Mouse (Mus musculus): ENCODE data around the gene Bicc1. TPM values are rescaled to one million over a fixed set of nuclear protein-coding genes. Genes with fewer than 3 reads are reported as not detected.
"Not testable (repeated sequence)": the region's sequence is repeated elsewhere in the genome, so short reads cannot be mapped to it uniquely, and the experiment has no call there.

Gene Bicc1
- polyA plus RNA-seq, 1 experiment from 2014 or later = 18.2 TPM

DNA sequence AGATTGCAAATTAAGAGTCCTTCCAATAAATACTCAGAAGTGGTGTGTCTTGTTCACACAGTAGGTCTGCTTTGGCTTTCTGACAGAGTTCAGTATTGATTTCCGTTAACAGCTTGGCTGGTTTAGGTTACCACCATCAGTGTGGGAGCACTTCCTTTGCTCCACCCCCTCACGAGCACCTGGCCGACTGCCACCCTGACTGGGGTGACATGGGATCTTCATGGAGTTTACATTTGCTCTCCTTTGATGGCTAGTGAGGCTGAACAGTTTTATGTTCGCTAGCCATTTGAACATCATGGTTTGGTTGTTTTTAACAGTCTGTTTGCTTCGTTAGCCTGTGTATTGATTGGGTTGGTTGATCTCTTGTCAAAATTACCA, 206.7 kb downstream of the Bicc1 start:
- TF ChIP-seq CTCF (IDR thresholded peaks at IDR 0.05) (no peak), EP300 (IDR thresholded peaks at IDR 0.05) (no peak)
- WGBS = 61% methylated on average over 5 of the region's 5 CpGs
- no peak overlapping the region for H3K27ac ChIP-seq (ENCODE audit: low read length)
- DNase-seq (ENCODE audit: low spot score) = no peak
- no peaks in the 10 kb centered on the region for H3K9me3 ChIP-seq (ENCODE audit: low read length)
- no peaks in the 10 kb centered on the region for H3K4me1 ChIP-seq (ENCODE audit: insufficient read depth, low read depth, low read length)
- no peak overlapping the region for H3K4me2 ChIP-seq (replicated peaks; ENCODE audit: low read depth, low read length)
- H3K9ac ChIP-seq (replicated peaks; ENCODE audit: low read depth) = no peak overlapping the region
- ATAC-seq = no peak
- H3K4me3 ChIP-seq (ENCODE audit: low read depth, low read length) = no peak overlapping the region
- H3K27me3 ChIP-seq (replicated peaks; ENCODE audit: insufficient read depth, low read length) = no peaks in the 10 kb centered on the region
- H3K36me3 ChIP-seq (ENCODE audit: insufficient read depth, low read length) = no peaks in the 10 kb centered on the region

- ATAC-seq = no peak
- H3K36me3 ChIP-seq (ENCODE audit: insufficient read depth, low read length) = no peaks in the 10 kb centered on the region
- no peak overlapping the region for H3K4me3 ChIP-seq (ENCODE audit: low read depth, low read length)
- H3K9me3 ChIP-seq (ENCODE audit: low read length) = no peaks in the 10 kb centered on the region
- no peak for DNase-seq (ENCODE audit: low spot score)
- no peak overlapping the region for H3K9ac ChIP-seq (replicated peaks; ENCODE audit: low read depth)
- H3K4me1 ChIP-seq (ENCODE audit: insufficient read depth, low read depth, low read length) = no peaks in the 10 kb centered on the region
- TF ChIP-seq EP300 (IDR thresholded peaks at IDR 0.05) (no peak), CTCF (IDR thresholded peaks at IDR 0.05) (no peak)
- no peak overlapping the region for H3K27ac ChIP-seq (ENCODE audit: low read length)
- no peak overlapping the region for H3K4me2 ChIP-seq (replicated peaks; ENCODE audit: low read depth, low read length)
- WGBS = 71% methylated on average over 11 of the region's 11 CpGs
- no peaks in the 10 kb centered on the region for H3K27me3 ChIP-seq (replicated peaks; ENCODE audit: insufficient read depth, low read length)
These were observed 207.3 kb downstream of the Bicc1 start for GRCm38 (mm10) chr10:70952056-70952769.

DNA sequence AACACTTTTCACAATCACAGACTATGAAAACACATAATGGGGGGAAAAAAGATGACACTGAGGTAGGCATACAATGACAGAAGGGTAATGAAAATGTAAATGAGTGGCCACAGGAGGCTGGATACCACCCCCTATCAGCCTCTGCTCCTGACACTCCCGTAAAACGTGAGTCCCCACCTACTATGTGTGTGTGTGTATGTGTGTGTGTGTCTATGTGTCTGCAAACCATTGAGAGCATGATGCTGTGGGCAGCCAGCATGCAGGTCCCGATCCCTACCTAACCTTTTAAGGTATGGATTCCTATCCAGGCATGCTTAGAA, 209.4 kb downstream of the Bicc1 start:
- Histone ChIP-seq H3K9me3 (ENCODE audit: low read length) (no peaks in the 10 kb centered on the region), H3K4me1 (ENCODE audit: insufficient read depth, low read depth, low read length) (no peaks in the 10 kb centered on the region), H3K27ac (ENCODE audit: low read length) (no peak overlapping the region), H3K4me3 (ENCODE audit: low read depth, low read length) (no peak overlapping the region), H3K27me3 (replicated peaks; ENCODE audit: insufficient read depth, low read length) (no peaks in the 10 kb centered on the region), H3K36me3 (ENCODE audit: insufficient read depth, low read length) (no peaks in the 10 kb centered on the region), H3K4me2 (replicated peaks; ENCODE audit: low read depth, low read length) (no peak overlapping the region), H3K9ac (replicated peaks; ENCODE audit: low read depth) (no peak overlapping the region)
- WGBS = 48% methylated on average over 3 of the region's 3 CpGs
- DNase-seq (ENCODE audit: low spot score) (no peak), ATAC-seq (no peak)
- no peak for TF ChIP-seq EP300 (IDR thresholded peaks at IDR 0.05)
- TF ChIP-seq CTCF (IDR thresholded peaks at IDR 0.05) = no peak

GRCm38 (mm10) chr10:70949254-70950104, 210.0 kb downstream of the Bicc1 start:
- TF ChIP-seq CTCF (IDR thresholded peaks at IDR 0.05) = no peak
- TF ChIP-seq EP300 (IDR thresholded peaks at IDR 0.05) = no peak
- ATAC-seq (no peak), DNase-seq (ENCODE audit: low spot score) (no peak)
- Histone ChIP-seq H3K9me3 (ENCODE audit: low read length) (no peaks in the 10 kb centered on the region), H3K36me3 (ENCODE audit: insufficient read depth, low read length) (no peaks in the 10 kb centered on the region), H3K27me3 (replicated peaks; ENCODE audit: insufficient read depth, low read length) (no peaks in the 10 kb centered on the region), H3K4me1 (ENCODE audit: insufficient read depth, low read depth, low read length) (no peaks in the 10 kb centered on the region), H3K9ac (replicated peaks; ENCODE audit: low read depth) (no peak overlapping the region), H3K27ac (ENCODE audit: low read length) (no peak overlapping the region), H3K4me3 (ENCODE audit: low read depth, low read length) (no peak overlapping the region), H3K4me2 (replicated peaks; ENCODE audit: low read depth, low read length) (no peak overlapping the region)
- 28% methylated on average over 23 of the region's 23 CpGs for WGBS

DNA sequence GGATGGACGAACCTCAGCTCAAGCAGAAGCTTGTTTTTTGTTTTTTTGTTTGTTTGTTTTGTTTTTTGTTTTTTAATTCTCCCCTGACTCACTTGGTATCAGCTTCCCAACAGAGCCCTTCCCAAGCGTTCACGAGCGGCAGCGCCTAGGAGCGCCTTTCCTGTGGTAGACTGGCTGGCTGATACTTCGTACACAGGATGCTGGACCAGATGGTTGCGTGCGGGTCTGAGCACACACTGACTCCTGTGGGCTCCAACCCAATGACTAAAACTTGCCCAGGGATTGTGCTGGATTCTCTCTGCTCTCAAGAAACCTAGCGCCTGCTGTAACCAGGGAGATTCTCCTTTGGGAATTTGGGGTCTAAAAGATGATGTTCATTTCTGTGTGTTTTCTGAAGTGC, 211.2 kb downstream of the Bicc1 start:
- Histone ChIP-seq H3K4me3 (ENCODE audit: low read depth, low read length) (no peak overlapping the region), H3K36me3 (ENCODE audit: insufficient read depth, low read length) (no peaks in the 10 kb centered on the region), H3K4me1 (ENCODE audit: insufficient read depth, low read depth, low read length) (no peaks in the 10 kb centered on the region), H3K27me3 (replicated peaks; ENCODE audit: insufficient read depth, low read length) (no peaks in the 10 kb centered on the region), H3K9ac (replicated peaks; ENCODE audit: low read depth) (no peak overlapping the region), H3K4me2 (replicated peaks; ENCODE audit: low read depth, low read length) (no peak overlapping the region), H3K9me3 (ENCODE audit: low read length) (no peaks in the 10 kb centered on the region), H3K27ac (ENCODE audit: low read length) (no peak overlapping the region)
- no peak for ATAC-seq
- no peak for DNase-seq (ENCODE audit: low spot score)
- 92% methylated on average over 10 of the region's 10 CpGs for WGBS
- TF ChIP-seq EP300 (IDR thresholded peaks at IDR 0.05) (no peak), CTCF (IDR thresholded peaks at IDR 0.05) (no peak)

DNA sequence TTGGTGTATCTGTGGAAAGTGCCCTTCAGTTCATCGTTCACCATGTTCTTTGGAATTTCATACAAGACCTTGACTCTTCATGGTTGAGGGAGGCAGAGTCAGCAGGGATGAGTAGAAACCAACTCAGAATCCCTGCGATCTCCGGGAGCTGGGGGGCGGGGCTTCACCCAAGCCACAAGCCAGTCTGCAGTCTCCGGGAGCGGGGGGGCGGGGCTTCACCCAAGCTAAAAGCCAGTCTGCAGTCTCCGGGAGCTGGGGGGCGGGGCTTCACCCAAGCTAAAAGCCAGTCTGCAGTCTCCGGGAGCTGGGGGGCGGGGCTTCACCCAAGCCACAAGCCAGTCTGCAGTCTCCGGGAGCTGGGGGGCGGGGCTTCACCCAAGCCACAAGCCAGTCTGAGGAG, 213.4 kb downstream of the Bicc1 start:
- not testable (repeated sequence) for H3K4me3 ChIP-seq (ENCODE audit: low read depth, low read length); H3K27me3 ChIP-seq (replicated peaks; ENCODE audit: insufficient read depth, low read length); H3K27ac ChIP-seq (ENCODE audit: low read length); H3K36me3 ChIP-seq (ENCODE audit: insufficient read depth, low read length); ATAC-seq; DNase-seq (ENCODE audit: low spot score); H3K4me2 ChIP-seq (replicated peaks; ENCODE audit: low read depth, low read length); H3K9me3 ChIP-seq (ENCODE audit: low read length); H3K9ac ChIP-seq (replicated peaks; ENCODE audit: low read depth); H3K4me1 ChIP-seq (ENCODE audit: insufficient read depth, low read depth, low read length)
- 89% methylated on average over 13 of the region's 13 CpGs for WGBS
